Mouse (Mus musculus) embryo, embryonic 9.5 days (tissue): ENCODE results near the gene Abhd8.

ENCODE experiments used
- DNase-seq: peaks from one replicate; pipeline ENCODE4 v3.0.0-alpha.2; 2017; ENCODE audit errors: extremely low spot score

The Abhd8 gene

DNA sequence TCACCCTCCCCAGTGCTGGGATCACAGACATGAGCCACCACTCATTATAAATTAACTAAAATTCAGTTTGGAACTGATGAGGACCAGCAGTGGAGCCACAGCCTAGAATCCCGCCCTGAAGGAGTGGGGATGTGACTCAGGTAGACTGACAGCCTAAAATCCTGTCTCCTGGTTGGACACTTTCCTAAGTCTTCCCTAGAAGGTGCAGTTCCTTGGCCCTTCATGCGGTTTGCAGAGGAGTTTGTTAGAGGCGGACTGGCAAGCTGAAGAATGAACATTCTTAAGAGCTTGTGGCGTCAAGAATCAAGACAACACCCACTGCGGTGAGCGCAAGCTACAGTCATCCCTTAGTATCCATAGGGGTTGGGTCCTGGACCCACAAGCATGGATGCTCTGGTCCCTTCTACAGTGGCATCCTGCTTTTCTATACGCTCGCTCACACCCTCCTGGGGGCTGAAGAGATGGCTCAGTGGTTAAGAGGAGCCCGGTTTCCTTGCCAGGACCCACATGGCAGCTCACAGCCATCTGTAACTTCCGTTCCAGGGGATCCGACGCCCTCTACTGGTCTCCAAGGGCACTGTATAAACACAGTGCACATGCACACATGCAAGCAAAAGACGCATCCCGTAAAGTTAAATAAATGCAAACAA lies 13.9 kb upstream of the Abhd8 start:
- no peak for DNase-seq

DNA sequence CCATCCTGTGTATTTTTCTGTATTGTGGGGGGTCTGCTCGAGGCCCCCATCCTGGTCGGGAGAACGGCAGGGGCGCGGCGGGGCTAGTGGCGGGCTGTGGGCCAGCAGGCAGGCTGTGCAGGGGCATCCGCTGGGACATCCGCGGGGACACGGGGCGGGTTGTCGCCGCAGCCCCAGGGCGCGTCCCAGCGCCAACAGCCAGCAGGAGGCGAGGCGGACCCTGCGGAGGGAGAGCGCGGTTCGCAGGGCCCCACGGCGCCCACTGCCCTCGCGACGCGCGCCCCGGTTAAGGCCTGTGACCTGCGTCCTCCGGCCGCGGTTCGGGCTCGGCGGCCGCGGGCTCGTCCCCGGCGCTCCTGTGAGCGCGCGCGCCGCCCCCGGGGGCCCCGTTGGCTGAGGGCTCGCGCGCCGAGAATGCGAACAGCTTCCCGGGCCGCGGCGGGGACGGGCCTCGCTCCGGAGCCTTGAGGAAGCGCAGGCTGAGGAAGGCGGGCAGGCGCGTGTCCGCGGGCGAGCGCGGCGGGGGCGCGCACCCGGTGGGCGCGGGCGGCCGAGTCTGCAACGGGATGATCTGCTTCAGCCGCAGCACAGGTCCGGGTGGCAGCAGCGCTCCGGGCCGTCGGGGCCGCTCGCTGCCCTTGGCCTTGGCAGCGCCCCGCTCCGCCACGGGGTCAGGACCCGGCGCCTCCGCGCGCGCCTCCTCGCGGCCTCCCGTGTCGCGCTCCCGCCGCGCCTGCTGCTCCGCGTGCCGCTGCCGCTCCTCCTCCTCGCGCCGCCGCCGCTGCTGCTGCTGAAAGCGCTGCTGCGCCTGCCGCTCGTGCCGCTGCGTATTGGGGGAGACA lies 12.9 kb upstream of the Abhd8 start:
- DNase-seq, result peak; percentile 88

DNA sequence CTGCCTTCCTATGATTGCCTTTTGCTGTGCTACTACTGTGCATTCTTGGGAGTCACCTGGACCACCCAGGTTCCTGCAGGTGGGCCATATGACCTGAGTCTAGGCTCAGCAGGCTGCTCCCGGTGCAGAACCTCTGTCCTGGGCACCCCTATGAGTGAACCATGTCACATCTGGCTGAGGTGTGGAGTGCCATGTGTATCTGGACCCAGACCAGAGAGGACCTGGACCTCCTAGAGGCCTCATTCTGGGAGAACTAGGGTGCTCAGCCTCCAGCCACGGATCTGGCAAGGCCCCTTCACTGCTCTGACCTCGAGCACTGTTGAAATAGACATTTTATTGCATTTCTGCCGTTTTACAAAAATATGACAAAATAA lies 12.2 kb upstream of the Abhd8 start:
- DNase-seq, result no peak

DNA sequence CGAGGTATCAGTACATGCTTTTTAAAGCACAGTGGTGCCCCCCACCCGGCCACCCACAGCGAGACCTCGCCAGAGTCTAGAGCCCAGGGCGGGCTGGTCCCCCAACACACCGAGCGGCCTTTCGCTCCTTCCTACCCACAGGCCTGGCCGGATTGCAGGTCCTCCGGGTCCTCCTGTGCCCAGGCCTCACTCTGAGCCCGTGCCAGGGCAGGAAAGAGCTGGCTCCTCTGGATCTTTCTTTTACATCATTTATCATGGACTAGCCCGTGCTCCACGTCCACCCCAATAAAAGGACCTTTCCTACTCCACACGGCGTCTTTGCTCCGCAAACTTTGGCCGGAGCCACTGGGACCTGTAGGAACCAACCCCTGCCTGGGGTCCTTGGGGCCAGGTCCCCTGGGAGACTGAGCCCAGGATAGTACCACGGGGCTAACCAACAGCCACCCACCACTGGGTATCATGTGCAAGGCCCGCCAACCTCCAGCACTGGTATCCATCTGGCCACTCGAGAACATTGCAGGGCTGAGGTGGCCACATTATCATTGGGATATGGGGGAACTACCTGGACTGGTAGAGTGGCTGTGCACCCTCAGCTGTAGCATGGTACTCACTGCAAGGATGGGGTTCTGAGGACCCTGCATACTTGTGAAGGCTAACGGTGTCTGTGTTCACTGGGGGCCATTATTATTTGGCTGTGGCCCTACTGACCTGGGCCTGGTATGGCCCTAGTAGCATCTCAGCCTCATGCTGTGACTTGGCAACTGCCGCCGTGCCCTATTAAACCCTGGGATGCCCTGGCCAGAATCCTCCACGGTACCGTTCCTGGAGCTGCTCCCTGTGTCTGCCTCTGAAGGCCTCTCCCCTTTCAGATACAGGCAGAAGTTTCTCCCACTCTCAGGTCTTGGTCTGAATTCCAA lies 11.6 kb upstream of the Abhd8 start:
- DNase-seq, result no peak

DNA sequence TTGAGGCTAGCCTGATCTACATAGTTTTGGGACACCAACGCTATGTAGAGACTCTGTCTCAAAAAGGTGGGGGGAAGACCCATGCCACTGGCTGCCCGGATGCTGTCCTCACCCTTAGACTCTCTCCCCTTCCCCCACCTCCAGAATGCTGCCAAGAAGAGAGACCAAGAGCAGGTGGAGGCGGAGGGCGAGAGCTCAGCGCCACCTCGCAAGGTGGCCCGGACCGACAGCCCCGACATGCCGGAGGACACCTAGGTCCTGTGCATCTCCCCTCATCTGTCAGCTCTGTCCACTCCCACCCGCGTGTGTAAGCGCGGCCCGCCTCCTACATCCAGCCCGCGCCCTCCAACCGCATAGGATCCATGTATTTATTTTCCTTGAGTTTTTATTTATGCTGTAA lies 10.9 kb upstream of the Abhd8 start:
- DNase-seq, result no peak

DNA sequence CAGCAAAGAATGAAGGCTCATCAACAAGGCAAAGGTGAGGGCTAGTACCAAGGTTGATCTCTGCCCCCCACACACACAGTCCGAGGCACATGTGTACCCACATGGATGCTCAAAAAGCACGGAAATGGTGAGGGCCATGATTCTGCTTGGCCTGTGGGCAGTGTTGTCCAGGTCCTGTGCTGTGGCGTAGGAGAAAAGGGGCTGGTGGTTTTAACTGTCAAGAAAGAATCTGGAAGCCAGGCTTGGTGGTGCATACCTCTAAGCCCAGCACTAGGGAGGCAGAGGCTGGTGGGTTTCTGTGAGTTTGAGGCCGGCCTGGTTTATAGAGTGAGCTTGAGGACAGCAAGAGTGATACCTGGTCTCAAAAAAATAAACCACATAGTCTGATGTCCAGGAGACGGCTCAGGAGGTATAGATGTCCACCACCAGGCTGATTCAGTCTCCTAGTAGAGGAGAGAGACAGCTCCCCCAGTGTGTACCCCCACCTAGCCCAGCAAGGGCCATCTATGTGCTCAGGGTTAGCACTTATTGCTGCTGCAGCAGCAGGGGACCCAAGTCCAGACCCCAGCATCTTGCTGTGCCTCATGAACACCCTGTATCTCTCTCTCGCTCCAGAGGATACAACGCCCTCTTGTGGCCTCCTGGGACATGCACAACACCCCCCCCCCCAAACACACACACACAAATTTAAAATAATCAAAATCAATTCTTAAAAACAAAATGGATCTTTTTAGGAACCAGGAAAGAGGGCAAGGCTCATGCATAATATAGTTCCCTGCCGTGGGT lies 9.3 kb upstream of the Abhd8 start:
- DNase-seq, result no peak

DNA sequence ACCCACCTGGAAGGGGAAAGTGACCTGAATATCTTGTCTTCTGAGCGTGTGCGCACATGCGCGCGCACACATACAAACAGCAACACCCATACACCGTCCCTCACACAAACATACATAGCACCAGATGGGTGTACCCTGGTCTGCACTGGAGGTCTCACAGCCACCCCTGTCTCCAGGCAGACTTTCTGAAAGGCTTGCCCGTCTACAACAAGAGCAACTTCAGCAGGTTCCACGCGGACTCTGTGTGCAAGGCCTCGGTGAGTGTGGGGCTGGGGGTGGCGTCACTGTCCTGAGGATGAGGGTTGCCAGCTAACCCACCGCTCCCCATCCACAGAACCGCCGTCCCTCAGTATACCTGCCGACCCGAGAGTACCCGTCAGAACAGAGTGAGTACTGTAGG lies 8.4 kb upstream of the Abhd8 start:
- DNase-seq, result no peak

DNA sequence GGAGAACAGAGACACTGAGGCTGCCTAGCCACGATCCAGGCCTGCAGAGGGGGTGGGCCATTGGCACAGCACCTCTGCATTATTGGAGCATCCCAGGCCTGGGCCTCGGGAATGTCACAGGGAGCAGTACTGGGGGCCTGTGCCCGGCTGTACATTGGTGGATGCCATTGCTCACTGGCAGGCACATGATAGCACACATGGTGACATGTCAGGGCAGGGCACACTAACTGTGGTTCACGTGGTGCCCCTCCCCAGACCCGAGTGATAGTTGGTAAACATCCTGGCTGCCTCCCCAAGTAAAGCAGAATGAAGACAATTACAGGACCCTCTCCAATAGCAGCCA lies 7.4 kb upstream of the Abhd8 start:
- DNase-seq, result no peak

DNA sequence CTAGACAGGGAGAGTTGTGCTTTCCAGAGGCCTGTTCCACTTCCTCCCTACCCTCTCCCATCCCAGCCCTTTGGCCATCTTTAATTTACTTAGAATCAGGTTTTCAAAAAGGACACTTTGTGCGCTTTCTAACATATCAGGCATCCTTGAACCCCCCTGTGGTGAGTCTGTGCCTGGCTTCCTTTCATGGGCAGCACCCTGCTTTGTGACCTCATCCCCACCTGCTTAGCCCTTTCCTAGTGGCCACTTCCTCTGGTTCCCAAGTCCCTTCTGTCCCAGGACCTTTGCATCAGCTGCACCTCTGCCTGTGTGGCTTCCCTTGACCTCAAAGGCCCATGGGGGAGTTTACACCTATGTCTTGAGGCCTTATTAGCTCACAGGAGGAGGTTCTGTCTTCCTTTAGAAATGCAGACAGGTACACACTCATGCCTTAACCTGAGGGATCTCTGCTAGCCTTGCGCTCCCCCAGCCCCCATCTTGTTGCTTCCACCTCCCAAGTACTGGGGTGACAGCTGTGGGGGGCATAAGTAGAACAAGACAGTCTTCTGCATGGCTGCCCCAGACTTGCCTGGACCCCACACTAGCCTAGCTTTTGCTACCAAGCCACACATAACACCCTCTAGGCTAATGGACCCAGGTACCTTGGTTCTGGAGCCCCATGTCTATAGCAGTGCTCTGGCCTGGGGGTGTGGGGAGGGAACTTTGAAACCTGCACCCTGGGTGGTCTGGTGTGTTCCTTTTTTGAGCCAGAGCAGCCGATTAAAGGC lies 6.9 kb upstream of the Abhd8 start:
- no peak for DNase-seq

DNA sequence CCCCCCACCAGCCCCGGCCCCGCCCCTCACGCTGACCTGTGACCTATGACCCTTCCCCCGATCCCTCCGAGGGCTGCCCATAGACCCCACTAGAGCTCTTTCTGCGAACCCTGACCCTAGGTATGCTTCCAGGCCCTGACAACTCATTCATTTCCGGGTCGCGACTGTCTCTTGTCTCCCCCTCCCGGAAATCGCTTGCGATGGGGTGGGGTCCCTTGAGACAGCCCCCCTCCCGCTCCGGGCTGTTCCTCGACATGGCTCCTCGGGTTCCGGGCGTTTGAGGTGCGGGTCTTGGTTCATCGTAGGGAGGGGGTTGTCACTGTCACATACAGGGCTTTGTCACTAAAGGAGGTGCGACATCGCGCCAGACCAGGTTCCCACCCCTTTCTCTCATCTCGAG lies 6.0 kb upstream of the Abhd8 start:
- DNase-seq, result no peak

DNA sequence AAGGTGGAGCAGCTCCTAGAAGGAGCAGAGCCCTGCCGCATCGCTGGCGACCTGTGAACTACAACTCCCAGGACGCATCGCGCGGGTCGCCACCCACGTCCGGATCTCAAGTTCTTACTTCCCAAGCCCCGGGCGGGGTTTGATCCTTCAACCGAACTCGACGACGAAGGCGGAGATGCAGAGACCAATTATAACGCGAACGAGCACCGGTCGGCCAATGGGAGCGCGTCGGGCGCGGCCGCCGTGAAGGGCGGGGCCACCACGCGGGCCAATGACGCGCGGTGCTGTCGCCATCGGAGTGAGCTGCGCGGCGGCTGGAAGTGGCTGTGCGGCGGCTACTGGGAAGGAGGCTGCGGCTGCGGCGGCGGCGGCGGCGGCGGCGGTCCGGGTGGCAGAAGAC lies 5.5 kb upstream of the Abhd8 start, which contains the start of gene Dda1:
Dda1 (plus strand) TSS at position 284 of the 400 bp plus-strand sequence.
- peak; percentile 96 for DNase-seq

DNA sequence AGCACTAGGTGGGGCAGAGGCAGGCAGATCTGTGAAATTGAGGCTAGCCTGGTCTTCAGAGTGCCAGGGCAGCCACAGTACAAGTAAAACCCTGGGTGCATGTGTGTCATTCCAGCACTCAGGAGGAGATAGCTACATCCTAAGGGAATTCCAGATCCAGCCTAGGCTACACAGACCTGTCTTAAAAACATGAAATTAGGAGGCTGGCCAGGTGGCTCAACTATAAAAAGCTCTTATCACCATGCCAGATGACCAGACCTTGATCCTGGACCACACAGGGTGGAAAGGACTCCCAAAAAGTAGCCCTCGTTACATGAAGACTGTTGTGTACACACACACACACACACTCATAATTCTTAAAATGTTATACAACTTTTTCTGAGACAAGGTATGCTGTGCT lies 4.5 kb upstream of the Abhd8 start:
- no peak for DNase-seq

DNA sequence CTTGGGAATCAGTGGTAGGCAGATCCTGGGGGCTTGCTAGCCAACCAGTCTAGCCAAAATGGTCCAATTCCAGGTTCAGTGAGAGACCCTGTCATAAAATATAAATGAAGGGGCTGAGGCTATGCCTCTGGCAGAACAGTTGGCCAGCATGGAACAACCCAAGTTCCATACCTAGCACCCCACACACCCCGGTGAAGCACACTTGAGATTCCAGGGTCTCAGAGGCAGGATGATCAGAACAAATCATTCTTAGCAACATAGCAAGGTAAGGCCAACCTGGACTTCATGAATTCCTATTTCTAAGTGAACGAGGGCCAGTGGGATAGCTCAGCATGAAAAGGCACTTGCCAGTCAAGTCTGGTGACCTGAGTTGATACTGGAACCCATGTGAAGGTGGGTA lies 3.7 kb upstream of the Abhd8 start:
- no peak for DNase-seq

DNA sequence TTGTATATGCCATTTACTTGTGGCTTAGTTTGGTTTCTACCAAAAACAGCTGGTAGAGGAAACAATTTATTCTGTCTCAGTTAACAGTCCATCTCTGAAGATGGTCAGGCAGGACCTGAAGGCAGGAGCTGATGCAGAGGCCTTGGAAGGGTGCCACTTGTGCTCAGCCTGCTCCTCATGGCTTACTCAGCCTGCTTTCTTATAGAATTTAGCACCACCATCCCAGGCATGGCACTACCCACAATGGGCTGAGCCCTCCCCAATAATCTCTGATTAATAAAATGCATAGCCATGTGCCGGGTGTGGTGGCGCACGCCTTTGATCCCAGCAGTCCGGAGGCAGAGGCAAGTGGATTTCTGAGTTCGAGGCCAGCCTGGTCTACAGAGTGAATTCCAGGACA lies 2.7 kb upstream of the Abhd8 start:
- no peak for DNase-seq

DNA sequence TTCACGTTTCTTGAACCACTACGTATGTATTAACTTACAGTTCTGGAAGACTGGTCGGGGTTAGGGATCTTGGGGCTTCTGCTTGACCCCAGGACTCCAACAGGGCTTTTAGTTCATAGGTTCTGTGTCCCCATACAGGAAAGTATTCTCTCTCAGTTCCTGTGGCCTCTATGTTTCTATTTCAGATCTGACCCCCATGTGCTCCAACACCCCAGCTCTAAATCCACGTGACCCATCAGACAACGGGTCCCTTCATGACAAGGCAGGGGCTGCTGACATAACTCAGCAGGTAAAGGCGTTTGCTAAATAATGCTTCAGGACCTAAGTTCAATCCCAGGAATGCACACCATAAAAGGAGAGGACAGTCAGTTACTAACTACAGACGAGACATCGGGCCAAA lies 2.3 kb upstream of the Abhd8 start:
- no peak for DNase-seq

DNA sequence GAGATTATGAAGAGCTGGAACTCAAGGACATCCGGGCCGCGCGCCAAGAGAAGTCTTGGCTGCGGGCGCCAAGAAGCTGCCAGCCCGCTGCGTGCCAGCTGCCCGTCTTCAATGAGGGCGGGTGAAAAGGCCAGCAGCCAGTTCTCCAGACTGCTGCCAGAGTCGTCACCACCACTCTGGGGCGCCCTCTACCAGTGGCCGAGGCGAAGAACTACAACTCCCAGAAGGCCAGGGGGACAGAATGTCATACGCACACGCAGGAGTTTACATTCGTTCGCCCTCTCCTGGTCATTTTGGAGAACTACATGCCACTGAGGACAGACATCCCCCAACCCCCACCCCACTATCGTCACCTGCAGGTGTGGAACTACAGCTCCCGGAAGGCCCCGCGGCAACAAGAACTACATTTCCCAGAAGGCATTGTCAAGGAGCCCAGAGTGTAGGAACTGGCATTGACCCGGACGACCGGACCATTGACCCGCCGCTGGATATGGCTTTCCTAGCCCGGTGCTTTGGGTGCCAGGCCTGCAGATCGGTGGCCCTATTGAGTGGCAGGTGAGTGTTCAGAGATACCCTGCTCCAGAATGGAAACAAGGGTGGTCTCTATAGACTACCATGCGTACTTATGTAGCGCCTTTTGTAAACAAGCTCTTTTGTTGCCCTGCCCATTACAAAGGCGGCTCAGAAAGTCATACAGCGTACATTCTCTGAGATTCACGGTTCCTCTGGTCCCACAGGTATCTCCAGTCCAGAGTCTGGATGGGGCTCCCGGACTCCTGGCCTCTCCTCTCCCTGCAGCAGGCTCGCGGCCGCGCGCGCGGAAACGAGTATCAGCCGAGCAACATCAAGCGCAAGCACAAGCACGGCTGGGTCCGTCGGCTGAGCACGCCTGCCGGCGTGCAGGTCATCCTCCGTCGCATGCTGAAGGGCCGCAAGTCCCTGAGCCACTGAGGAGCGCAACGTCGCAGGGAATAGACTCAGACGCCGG lies 1.4 kb upstream of the Abhd8 start, which contains the start of gene Mrpl34:
Mrpl34 (plus strand) TSS at position 447 of the 988 bp plus-strand sequence.
- DNase-seq, result peak; percentile 99

DNA sequence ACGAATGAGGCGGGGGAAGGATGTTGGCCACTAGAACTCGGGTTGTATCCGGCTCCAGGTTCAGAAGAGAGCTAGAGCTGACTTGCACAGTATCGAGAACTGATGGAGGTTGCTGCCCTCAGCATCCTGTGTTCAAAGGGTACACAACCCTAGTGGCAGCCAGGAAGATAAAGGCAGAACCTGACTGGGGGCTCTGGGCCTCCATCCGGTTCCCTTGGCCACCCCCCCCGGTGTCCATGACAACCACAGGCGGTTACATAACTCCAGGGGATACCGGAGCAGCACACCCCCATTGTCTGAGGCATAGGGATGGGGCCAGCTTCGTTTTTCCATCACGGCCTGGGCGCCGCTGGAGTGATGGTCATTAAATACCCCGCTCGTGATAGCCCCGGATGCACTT lies 669 bp downstream of the Abhd8 start:
- DNase-seq, result peak; percentile 45

DNA sequence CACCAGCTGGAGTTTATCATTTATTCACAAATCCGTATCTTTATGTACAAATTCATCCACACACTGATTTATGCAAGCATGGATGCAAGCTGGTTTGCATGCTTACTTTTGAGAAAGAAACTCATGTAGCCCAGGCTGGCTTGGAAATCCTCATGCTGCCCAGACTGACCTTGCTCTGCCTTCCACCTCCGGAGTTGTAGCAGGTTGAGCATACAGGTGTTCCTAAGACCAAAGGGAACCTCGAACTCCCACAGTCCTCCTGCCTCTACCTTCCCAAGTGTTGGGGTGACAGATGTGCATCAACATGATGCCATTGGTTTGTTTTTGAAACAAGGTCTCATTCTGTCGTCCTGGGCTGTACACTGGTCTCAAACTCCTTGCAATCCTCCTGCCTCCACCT lies 1.3 kb downstream of the Abhd8 start:
- no peak for DNase-seq

DNA sequence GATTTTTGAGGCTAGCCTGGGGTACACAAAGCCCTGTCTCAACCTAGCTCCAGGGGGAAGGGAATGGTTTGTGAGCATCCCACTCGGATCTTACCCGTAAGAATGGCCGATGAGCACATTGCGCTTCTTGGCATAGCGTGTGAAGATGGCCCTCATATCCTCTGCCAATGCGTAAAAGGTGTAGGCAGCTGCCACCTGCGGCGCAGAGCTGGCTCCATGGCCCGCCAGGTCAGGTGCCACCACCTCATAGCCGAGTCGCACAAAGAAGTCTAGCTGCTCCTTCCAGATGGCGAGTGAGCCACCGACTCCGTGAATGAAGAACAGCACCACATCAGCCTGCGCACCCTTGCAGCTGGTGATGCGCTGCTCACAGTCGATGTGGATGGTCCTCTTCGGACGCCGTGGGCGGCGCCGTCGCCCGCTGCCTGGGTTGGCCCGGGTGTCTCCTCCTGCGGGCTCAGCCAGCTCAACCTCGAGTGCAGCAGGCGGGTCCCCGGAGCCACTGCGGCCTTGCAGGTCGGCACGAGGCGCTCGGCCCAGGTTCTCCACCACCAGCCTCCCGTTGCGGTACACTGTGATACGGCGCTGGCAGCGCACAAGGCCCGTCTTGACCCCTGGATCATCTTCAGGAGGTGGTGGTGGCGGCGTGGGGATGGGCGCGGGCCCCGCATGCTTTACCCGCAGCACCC lies 2.2 kb downstream of the Abhd8 start:
- DNase-seq, result no peak
